12 mouse cellular contexts compared by ENCODE assay signal in genomic region chr9:43269166-43269565, GRCm38 (mm10). TPM values are rescaled to one million over a fixed set of nuclear protein-coding genes. Genes with fewer than 3 reads are reported as not detected.
DNase-seq lines count a peak whose midpoint lies in the region; ATAC-seq and TF ChIP-seq lines count a peak whose summit lies in the region.
"Had no signal": no experiment of that assay in that cellular context is flagged by ENCODE, and none has a peak within 500 bp of the region (broad histone marks: within the 10 kb centered on the region; RNA-seq: fewer than 3 reads in every experiment).

No protein-coding gene starts in this region.

- H3K9me3 ChIP-seq in forebrain, embryonic 11.5 days (ENCODE audit: control insufficient read depth, low read length): no peaks in the 10 kb centered on the region

- H3K9ac ChIP-seq in forebrain, embryonic 11.5 days (ENCODE audit: low read length): no peak overlapping the region

- peak; percentile 73 for ATAC-seq in forebrain, embryonic 11.5 days (replicated peaks; ENCODE audit: low FRiP score)

- 3% methylated on average over 8 of the region's 8 CpGs for WGBS in forebrain, embryonic 11.5 days
- WGBS in cerebellum, adult 2 months: 15% methylated on average over 8 of the region's 8 CpGs

- peak overlapping the region; percentile 71 for H3K27ac ChIP-seq in forebrain, embryonic 11.5 days (ENCODE audit: low read depth, low read length)
- no peak overlapping the region for H3K27ac ChIP-seq in cerebellum, adult 2 months (ENCODE audit: insufficient read depth, low read length)
- H3K27ac ChIP-seq: kidney, postnatal 0 days had no signal

- H3K27me3 ChIP-seq in forebrain, embryonic 11.5 days (ENCODE audit: control insufficient read depth, insufficient read depth, low read length): peaks cover 10% of the 10 kb centered on the region; the same call in 1 of the 2 replicates
- no peaks in the 10 kb centered on the region; the same call in 1 of the 2 replicates for H3K27me3 ChIP-seq in cerebellum, adult 2 months (ENCODE audit: control insufficient read depth, insufficient read depth, low read length)

- no peak overlapping the region for H3K4me3 ChIP-seq in forebrain, embryonic 11.5 days (ENCODE audit: low read depth, low read length)
- H3K4me3 ChIP-seq in cerebellum, adult 2 months (replicated peaks; ENCODE audit: insufficient read depth, low read depth, low read length): no peak overlapping the region

- H3K4me2 ChIP-seq in forebrain, embryonic 11.5 days (ENCODE audit: low read depth, low read length, severe bottlenecking): no peak overlapping the region

- no peak for TF ChIP-seq POLR2A in cerebellum, adult 2 months (IDR thresholded peaks at IDR 0.05; ENCODE audit: borderline replicate concordance, insufficient read depth, low read length)

- no peak for TF ChIP-seq CTCF in cerebellum, adult 2 months (IDR thresholded peaks at IDR 0.05; ENCODE audit: borderline replicate concordance, insufficient read depth, low read depth, low read length)

- peaks cover 28% of the 10 kb centered on the region for H3K4me1 ChIP-seq in forebrain, embryonic 11.5 days (replicated peaks; ENCODE audit: control insufficient read depth, insufficient read depth, low read length)
- no peaks in the 10 kb centered on the region for H3K4me1 ChIP-seq in cerebellum, adult 2 months (ENCODE audit: control insufficient read depth, insufficient read depth, low read length)

- peak; percentile 67 to 69 for DNase-seq in right cerebral cortex, postnatal 10 days (ENCODE audit: low spot score in 2 of 2)
- no peak for DNase-seq in right cerebral cortex, postnatal 14 days
- DNase-seq in forebrain, embryonic 11.5 days (ENCODE audit: low spot score): peak; percentile 78
- peak; percentile 32 to 55 for DNase-seq in layer of hippocampus, postnatal 10 days (ENCODE audit: low spot score in 2 of 2)
- peak; percentile 30 for DNase-seq in right cerebral cortex, postnatal 4 days
- DNase-seq in cerebellum, adult 2 months: no peak
- no peak for DNase-seq in thymus, adult 18-20 months
- DNase-seq: heart, adult 18-20 months; heart, postnatal 36 days; lung, postnatal 4 days had no signal

- H3K36me3 ChIP-seq in forebrain, embryonic 11.5 days (ENCODE audit: control insufficient read depth, insufficient read depth, low read length): no peaks in the 10 kb centered on the region

RNA-seq across cellular contexts. Expression of gene Oaf, which starts 29.5 kb away (rescaled TPM):
- polyA plus RNA-seq in forebrain, embryonic 11.5 days (2014; fragmentation: Nextera tagmentation; extraction: Ambion mirVana): 38.9 and 46.7 TPM in 2 replicates
- total RNA-seq in layer of hippocampus, postnatal 10 days (2021): 10 to 100 TPM; 12.2 to 14.6 TPM
- polyA plus RNA-seq in cerebellum, adult 2 months (2012; rRNA removed): 5.2 and 6.3 TPM in 2 replicates

RNA-seq across cellular contexts. Expression of gene Trim29, which starts 41.5 kb away (rescaled TPM):
- 1.3 and 1.6 TPM in 2 replicates for polyA plus RNA-seq in forebrain, embryonic 11.5 days (2014; fragmentation: Nextera tagmentation; extraction: Ambion mirVana)
- total RNA-seq in layer of hippocampus, postnatal 10 days (2021): under 1 TPM; 0.25 to 0.83 TPM
- polyA plus RNA-seq in cerebellum, adult 2 months (2012; rRNA removed): 0.18 and 0.44 TPM in 2 replicates
- total RNA-seq: liver, adult 2 months had no signal
- polyA plus RNA-seq: liver, adult 2 months had no signal

RNA-seq across cellular contexts. Expression of gene Pou2f3, which starts 59.0 kb away (rescaled TPM):
- polyA plus RNA-seq in forebrain, embryonic 11.5 days (2014; fragmentation: Nextera tagmentation; extraction: Ambion mirVana): not detected in 2 replicates
- under 1 TPM in 1 of 2 experiments, not detected in 1; 0.22 TPM for total RNA-seq in layer of hippocampus, postnatal 10 days (2021)
- 0.07 and 0.10 TPM in 2 replicates for polyA plus RNA-seq in cerebellum, adult 2 months (2012; rRNA removed)
- total RNA-seq: liver, adult 2 months had no signal
- polyA plus RNA-seq: liver, adult 2 months had no signal

Comparison
In these comparisons a context has a peak if more than half of its experiments do, and no peak if none do; other contexts are left out.
1. DNase-seq: peak in right cerebral cortex, postnatal 10 days (2 of 2), forebrain, embryonic 11.5 days (single experiment), layer of hippocampus, postnatal 10 days (2 of 2) and right cerebral cortex, postnatal 4 days (single experiment); none in right cerebral cortex, postnatal 14 days (single experiment), cerebellum, adult 2 months (0 of 2) and thymus, adult 18-20 months (0 of 2).